Mouse (Mus musculus) ES-E14 (cell line): ENCODE measurements at regions not wholly inside any gene's neighbourhood (a gene's known extent, or its start where the extent isn't known, plus 50 kb on each side); places are given as distances from the start of the nearest gene placed in this dataset.

Experiments
- HCFC1 ChIP-seq: IDR thresholded peaks from 2 replicates; pipeline ENCODE4 v1.6.1; 2012; ENCODE audit warnings: low read length, inconsistent platforms, borderline replicate concordance; ENCODE audit not compliant: insufficient read depth
- ZNF384 ChIP-seq: IDR thresholded peaks from 2 replicates; pipeline ENCODE4 v1.6.1; 2012; ENCODE audit warnings: low read depth, low read length, inconsistent platforms

- TF ChIP-seq ZNF384: no peak
- no peak for TF ChIP-seq HCFC1
These were observed 182.3 kb downstream of the Csl start for GRCm38 (mm10) chr10:99577041-99577681.
